Mouse (Mus musculus) adrenal gland, postnatal 14 days (tissue): ENCODE measurements around the gene Arel1. TPM values are rescaled to one million over a fixed set of nuclear protein-coding genes. Genes with fewer than 3 reads are reported as not detected.
A peak's percentile ranks its signal among the peaks of the same experiment; 100 is the strongest.

Experiments used
- DNase-seq: peaks from one replicate; pipeline ENCODE4 v3.0.0; 2021; ENCODE audit warnings: mixed read lengths
- total RNA-seq: library from RNA; stranded (reverse); gene quantifications from 2 replicates; pipeline ENCODE4 v1.2.3, GENCODE M21; 2021

Arel1 gene
- total RNA-seq, 1 experiment from 2014 or later: 27.9 TPM

DNA sequence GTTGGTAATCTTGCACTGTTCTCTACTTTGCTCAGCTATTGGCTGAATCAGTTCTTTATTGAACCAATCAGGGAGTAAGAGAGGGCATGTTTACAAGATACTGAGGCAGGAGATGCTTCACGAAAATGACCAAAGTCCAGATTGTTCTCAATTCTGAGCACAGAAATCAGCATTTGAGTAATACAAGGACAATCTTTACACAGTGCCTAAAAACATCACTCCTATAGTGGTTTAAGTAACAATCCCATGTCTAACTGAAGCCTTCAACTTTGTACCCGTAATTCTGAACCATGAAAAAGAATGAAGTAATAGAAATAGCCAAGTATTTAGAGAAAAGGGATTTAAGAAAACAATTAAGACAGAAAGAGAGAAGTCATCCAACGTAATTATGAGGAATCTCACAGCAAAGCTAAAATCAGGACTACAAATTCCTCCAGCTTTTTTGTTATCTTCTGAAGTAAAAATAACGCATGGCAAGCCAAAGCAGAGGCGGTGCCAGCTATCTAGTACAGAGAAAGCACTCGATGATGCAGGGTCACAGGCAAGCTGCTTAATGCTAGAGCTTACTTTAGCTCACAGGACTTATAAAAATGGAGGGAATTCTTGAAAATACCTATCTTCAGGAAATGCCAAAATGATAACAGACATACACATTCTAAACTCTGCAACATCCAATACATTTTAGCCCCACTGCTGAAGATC is 22.0 kb downstream of the Arel1 start:
- DNase-seq: no peak

DNA sequence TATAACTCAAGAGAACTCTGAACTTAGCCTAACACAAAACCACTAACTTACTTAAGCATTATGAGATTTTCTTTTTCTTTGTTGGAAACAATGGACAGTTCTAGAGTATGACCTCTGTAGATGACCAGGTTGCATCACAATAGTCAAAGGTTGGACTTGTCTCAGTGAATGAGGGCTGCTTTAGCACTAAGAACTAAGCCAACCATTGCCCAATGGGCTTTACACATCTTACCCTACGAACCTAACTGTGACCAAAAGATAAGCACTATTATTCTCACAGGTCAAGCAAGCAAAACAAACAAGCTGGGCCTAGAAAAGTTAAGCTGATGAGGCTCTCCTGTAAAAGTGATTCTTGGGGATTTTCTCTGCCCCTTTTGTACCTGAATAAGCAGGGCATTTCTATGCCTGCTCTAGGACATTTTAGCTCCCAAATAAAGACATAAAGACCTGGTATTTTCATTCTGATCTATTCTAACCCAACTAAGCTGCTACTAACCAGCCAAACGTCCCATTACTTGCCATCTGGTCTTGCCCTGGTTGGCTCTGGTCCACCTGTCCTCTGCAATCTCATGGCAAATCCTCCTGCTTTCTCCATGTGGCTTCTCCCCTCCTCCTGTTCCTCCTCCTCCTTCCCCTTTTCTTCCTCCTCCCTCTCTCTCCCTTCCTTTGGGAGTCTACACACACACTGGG is 22.7 kb downstream of the Arel1 start:
- no peak for DNase-seq

DNA sequence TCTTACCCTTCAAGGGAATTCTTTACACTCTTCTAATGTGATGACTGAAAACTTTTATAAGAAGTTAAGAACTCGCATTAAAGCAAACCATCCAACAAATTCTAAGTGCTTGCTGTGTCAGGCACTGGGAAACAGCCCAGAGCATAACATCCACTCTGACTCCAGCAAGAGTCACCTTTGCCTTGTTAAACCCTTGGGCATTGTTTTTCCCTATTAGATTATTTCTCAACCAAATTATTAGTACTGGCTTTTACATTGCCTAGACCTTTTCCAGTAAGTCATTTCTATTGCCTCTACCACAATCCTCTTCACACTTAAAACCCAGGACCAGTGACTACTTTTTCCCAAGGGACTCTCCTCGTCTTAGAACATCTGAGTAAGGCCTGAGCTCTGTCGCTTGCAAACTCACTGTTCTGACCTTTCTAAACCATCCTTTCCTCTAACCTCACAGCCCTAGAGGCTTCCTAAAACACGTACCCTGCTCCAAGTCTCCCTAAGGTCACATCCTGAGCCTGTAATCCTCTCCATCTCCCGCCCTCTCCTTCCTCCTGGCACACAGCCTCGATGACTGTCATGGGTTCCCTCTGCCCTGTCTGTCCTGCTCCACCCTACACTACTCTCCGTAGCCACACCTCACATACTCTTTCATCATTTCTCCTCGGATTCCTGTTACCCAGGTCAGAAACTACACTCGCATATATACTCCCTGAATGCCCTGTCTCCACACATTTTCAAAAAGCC is 25.7 kb downstream of the Arel1 start:
- no peak for DNase-seq

DNA sequence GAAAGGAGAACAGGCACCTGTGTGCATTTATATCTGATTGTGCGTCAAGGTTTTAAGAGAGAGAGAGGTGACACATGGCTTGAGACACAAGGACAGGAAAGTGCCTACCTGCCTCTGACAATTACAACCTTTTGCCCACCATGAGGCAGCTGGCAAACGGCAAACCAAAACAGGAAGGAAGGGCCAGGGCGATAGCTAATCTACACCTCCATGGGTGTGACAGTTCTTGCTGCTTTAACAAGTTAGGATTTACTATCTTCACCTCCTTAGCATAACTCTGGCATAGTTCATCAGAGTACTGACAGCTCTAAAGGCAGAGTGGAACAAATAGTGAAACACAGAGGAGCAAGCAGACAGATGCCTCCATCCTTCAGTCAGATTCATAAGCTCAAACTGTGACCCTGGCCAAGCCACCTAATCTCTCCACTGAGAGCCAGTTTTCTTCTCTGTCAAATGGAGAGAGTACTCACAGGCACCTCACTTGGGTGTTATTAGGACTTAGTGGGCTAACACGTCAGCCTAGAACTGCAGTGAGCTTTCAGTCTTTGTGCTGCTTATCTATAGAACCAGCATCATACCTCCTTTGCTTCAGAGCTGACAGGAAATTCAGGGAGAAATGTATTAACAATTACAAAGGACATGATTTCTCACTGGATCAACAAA is 26.4 kb downstream of the Arel1 start:
- DNase-seq: no peak

DNA sequence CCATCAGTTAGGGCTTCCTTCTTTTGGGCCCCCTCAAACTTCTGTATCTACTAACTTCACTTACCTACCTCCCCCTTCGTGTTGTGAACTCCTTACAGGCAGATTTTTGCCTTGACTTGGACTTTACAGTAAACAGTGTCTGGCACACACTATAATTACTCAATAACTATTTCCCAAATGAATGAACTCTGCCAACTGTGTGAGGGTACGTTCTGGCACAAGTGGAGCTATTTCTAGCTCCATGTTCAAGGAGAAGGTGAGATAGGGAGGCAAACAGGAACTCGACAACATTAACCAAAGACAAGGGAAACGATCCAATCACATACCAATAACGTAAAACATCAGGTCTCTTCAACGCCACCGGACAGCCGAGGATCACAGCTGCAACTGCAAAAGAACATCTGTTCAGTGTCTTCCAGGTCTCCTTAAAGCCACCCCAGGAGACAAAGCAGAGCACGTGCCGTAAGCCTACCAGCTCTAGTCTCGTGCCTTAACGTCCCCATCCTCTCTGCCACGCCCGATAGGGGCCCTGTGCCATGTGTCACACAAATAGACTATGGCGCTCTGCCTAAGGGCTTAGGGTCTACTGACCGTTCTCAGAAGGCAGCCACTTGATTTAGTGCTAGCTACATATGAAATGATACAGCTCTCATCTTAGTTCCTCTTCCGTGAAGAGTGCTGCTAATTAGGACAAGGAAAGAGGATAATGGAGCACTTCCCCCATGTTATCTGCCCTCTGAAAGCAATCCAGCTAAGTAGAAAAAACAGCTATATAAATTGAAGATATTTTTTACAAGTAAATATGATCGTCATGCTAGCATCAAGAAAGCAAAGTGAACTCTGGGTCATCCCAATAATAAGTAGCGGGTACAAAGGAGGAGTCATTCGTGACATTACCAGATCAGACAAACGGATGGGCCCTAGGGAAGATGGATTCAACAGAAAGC is 27.4 kb downstream of the Arel1 start:
- DNase-seq: peak; percentile 24

DNA sequence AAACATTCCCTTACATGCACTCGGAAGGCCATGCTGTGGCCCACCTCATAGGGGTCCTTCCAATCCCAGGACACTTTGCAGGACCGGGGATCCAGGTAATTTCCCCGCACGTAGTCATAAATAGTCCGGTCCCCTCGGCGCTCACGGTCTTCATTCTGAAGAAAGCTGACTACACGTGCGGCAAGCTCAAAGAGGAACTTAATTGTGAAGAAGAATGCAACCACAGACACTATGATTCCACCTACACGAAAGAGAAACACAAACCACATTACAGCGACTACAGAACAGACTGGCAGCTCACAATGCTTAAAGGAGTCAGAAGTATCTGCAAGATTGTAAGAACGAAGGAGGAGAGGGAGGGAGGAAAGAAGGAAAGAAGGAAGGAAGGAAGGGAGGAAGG is 29.0 kb downstream of the Arel1 start:
- no peak for DNase-seq

DNA sequence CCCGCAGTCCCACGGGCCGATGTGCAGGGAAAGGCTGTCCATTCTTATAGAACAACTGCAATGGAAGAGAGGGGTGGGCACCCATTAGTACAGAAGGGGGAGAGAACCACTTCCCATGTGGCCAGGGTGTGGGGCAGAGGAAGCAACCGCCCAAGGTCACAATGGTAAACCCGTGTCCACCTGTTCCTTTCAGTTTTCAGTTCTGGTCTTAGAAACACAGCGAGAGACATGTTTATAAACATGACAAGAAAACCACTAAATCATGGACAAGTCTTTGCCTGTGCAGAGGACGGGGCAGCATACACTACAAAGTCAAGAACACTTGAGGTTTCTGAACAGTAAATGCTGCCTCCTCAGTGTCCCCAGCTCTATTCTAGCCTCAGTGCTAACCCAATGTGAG is 30.4 kb downstream of the Arel1 start:
- no peak for DNase-seq

DNA sequence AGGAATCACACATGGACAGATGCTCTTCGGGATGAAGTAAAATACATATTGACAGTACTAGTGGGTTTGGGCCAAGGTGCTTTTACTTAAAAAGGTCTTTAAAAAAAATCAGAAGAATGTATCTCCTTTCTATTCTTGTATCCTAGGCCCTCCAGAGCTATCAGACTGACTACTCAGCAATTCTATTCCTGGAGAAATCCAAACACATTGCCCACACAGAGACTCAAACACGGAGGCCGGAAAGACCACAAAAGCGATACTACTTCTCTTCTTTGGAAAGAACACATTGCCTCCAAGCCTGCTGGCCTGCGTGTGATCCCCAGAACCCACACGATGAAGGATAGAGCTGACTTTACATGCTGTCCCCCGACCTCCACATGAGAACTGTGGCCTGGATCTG is 31.6 kb downstream of the Arel1 start:
- DNase-seq: no peak

DNA sequence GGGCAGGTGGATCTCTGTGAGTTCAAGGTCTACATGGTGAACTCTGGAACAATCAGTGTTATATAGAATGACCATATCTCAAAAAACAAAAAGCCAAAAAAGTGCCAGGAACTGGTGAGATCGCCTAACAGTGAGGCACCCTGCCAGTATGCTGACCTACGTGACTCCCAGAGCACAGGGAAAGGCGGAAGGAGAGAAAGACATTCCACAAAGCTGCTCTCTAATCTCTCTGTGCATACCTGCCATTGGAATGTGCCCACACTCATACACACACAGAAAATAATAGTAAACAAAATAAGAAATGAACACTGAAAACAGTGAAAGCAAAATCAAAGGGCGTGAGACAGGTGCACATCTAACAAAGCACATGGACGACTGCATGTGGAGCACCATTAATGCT is 35.4 kb downstream of the Arel1 start:
- DNase-seq: no peak

DNA sequence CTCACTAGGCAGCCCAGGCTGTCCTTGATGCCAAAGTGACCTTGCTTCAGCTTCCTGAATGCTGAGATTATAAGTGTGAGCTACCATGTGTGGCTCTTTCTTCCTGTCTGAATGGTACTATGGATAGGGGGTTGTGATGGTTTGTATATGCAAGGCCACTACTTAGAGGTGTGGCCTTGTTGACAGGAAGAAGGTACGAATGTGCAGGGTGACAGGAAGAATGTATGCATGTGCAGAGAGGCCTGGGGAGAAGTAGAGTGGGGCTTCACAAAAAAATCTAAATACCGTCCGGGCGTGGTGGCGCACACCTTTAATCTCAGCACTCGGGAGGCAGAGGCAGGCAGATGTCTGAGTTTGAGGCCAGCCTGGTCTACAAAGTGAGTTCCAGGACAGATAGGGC is 38.5 kb downstream of the Arel1 start:
- no peak for DNase-seq

DNA sequence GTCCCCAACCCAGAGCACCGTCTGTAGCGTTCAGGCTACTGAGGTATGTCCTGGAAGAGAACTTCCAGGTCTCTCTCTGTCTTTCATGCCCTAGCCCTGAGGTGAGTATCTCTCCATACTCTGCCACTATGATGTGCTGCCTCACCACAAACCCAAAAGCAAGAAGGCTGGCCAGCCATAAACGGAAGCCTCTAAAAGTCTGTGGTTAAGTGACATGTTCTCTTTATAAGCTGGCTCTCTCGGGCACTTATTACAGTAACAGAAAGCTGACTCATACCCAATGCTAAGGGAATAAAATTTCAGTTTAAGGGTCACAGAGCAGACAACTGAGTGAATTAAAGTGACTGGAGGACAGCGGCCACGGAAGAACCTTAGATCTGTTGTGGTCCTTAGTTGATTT is 44.2 kb downstream of the Arel1 start:
- DNase-seq: no peak

DNA sequence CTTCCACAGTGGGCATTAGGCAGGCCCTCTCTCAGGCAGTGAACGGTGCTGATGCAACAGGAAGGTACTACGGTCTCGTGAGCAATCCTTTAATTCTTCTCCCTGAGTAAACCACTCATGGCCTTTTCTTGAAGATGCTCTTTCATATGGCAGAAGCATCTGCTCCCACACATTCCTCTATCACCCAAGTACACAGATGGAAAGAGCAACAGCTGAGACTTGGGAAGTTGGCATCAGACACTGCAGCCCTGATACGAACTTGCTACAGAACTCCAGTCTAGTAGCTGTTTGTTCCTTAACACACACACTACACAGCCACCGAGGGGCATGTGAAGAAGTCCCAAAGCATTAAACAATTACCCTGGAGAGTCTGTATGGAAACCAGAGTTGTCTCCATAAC is 46.4 kb downstream of the Arel1 start:
- no peak for DNase-seq

DNA sequence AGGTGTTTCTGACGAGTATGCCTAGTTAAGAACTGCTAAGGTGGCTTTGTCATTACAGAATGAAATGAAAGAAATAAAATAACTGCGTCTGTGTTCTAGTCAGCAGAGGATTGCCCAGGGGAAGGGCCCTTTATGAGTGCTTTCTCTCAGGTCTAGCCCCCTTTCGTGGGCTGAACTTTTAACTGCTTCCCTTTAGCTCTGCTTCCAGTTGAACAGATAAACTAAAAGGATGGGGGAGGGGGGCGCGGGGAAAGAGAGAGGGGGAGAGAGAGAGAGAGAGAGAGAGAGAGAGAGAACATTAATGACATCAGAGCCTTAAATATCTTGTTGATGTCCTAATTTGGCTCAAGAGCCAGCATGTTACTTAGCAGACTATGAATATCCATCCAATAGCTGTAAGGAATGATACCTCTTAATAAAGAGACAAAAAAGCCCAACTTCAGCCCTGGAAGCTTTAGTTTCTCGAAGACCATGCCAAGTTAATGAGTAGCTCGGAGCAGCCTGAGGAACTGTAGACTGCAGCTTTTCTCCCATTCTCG is 48.8 kb downstream of the Arel1 start:
- no peak for DNase-seq

DNA sequence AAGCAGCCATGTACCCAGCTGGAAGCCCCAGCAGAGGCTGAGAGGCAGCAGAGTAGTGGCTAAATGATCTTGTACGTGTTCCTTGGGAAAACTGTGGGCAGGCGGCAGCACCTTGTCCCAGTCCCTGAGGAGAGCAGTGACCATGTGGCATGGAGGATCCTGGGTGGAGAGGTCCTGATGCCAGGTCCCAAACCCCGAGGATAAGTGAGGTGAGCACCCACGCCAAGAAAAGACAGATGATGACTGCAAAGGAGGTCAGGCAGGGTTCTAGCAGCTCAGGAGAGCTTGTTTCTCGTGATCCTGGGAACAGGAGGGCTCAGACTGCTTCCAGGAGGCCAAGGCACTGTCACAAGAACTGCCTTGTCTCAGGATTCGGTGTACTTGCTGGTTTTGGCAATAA is 51.9 kb downstream of the Arel1 start:
- DNase-seq: no peak

DNA sequence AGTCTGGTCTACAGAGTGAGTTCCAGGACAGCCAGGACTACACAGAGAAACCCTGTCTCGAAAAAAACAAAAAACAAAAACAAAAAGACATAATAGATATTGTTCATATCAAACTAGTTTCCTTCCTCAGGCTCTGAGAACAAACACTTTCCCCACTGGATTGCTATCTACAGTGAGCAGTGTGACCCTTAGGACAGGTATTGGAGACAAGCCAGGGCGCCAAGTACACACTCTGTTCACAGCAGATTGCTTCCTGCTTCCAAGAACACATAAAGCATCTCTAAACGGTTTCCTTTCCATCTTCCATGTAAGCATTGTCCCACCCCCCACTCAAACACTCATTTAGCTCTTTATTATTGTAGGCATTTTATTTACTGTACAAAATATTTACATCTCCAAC is 52.9 kb downstream of the Arel1 start:
- no peak for DNase-seq

DNA sequence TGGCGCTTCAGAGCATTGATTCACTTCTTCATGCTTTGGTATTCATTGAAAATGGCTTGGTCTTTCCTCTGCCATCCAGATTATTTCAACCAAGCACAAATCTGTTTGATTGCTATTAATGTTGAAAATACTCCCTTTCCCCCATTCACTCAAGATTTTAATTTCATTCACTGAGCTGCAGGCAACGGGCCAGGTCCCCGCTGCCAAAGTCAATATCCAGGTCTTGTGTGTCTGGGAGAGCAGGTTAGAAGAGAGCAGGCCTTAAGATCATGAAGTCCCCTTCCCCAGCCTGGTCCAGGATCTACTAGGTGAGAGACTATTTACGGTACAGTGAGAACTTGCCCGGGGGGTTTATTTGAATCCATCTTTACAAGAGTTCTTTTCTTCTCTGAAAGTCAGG is 55.7 kb downstream of the Arel1 start:
- DNase-seq: no peak

DNA sequence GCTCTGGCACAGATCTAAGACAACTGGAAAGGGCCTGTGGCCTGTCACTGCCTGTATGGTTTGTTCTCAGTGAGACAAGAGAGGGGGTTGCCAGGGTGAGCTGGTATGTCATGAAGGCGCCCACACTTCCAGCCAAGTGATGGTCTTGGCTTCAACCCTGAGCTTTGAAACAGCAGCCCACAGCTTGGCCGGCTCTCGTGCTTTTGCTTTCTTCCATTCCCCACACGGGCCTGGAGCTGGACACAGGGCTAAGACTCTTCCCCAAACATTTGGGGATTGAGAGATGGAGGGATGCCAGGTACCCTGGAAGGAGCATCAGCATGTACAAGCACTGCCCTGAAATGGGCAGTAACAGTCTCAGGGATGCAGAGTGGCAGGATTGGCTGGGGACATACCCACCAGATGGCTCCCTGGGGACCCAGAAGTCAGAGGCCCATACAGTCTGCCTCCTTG is 58.0 kb downstream of the Arel1 start:
- DNase-seq: no peak

DNA sequence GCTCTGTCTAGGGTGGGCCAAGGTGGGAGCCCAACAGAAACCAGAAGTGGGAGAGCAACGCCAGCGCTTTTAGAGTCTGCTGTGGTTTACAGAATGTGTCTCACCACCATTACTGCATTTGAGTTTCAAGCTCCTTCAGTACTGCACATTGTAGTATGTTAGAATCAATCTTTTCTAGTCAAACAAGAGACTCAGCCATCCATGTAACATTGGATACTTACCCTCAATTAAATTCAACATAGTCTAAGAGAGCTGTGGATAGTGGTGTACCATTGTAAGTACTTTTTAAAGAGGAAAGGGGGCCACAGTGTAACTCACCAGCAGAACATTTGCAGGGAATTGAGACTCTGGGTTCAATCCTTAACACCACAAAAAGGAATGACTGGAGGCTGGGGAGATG is 59.1 kb downstream of the Arel1 start:
- DNase-seq: no peak

DNA sequence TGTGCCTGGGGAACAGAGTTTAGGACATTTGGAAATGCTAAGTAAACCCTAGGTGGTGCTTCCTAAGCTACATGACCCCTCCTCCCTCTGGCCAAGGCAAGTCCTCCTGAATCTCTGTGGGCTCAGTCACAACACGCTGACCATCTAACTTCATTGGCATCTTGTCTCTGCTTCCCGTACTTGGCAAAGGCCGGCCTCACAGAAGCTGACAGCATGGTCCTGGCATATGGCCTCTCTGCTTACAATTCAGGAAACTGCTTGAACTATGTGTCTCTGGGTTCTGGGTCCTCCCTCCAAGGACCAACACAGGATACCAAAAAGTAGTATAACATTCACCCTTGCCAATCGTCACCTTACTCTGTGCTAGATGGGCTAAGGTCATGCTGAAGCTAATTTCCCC is 60.6 kb downstream of the Arel1 start:
- DNase-seq: no peak

DNA sequence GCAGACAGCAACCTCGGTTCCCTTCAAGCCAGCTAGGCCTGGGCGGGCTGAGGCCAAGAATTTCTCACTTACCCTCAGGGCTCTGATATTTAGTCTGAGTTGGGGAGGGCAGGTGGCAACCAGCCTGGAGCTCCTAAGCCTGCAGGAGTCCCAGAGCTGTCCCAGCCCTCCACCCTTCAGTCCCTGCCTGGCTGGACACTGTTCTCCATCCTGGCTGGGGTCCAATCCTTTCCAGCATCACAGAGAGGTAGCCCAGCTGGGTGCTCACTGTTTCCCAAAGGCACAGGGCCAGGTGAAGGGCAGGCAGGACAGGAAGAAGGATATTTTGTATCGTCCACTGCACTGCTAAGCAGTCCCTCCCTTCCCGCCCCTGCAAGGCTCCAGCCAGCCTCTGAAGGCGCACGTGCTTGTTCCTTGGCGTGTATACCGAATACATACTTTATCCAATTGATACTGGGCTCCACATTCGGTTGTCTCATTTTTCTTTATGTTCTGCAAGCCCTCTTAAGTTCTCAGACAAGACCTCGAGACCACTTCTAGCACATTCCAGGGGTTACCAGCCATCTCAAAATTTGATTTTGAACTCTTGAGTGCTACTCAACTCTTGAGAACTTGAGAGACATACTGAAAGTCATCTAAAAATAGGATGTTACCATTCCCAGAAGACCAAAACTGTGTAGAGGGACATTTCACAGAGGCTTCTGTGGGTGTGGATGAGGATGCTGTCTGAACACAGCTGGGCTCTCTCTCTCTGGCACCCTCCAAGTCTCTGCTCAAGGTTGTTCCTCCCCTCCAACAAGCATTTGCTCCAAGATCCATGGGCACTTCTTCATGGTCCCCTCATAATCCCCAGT is 62.8 kb downstream of the Arel1 start:
- DNase-seq: peak; percentile 37
